Mouse (Mus musculus): ENCODE data around the gene Tbc1d8.

GRCm38 (mm10) chr1:39493664-39494063, 15.1 kb upstream of the Tbc1d8 start:
- TF ChIP-seq CTCF (IDR thresholded peaks at IDR 0.05; ENCODE audit: borderline replicate concordance, control insufficient read depth, extremely low read depth, insufficient read depth, low read length, poor library complexity) (no peak), POLR2A (IDR thresholded peaks at IDR 0.05; ENCODE audit: control insufficient read depth, extremely low read depth, insufficient read depth, low read length, poor library complexity) (no peak)

Data from thymus, adult 2 months (tissue).